Mouse (Mus musculus) liver, embryonic 14.5 days (tissue): ENCODE data around the gene C1qtnf9.

ENCODE experiments used
- CTCF ChIP-seq: IDR thresholded peaks from 2 replicates; pipeline ENCODE4 v1.5.1; 2016; ENCODE audit warnings: antibody characterized with exemption, low read depth, control low read depth
- EP300 ChIP-seq: IDR thresholded peaks from 2 replicates; pipeline ENCODE4 v1.6.1; 2016; ENCODE audit warnings: antibody characterized with exemption, low read depth

DNA sequence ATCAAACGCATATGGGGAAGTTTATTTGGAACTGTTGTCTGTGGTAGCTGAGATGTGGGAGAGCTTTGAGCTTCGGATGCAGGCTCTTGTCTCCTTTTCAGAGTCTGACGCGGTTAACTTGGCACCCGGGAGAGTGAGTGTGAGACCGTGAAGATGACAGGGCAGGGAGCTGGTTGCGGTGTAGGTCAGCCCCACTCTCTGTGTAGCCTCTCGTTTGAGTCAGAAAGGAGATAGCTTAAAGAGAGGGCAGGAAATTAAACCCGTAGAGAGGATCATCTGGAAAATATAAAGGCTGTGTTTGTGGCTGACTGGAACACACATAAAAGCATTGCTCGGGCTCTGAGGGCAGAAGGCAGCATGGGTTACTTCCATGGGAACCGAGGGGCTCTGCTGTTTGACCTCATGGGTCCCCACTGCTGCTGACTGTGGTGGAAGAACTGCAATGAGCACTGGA lies 39.0 kb downstream of the C1qtnf9 start:
- no peak for TF ChIP-seq CTCF
- no peak for TF ChIP-seq EP300
